ENCODE assay signal across 8 mouse cellular contexts in genomic region chr13:63431030-63431856, GRCm38 (mm10).
DNase-seq lines count a peak whose midpoint lies in the region; ATAC-seq lines count a peak whose summit lies in the region.

No protein-coding gene starts in this region.

- H3K9ac ChIP-seq in hindbrain, embryonic 12.5 days: peak overlapping the region; percentile 59

- H3K4me3 ChIP-seq in hindbrain, embryonic 12.5 days: peak overlapping the region; percentile 56

- peak; percentile 95 for DNase-seq in NIH3T3 (ENCODE audit: low read depth)
- DNase-seq in cerebellum, postnatal 10 days: peak; percentile 96 to 97
- peak; percentile 80 to 88 for DNase-seq in frontal cortex, postnatal 10 days (ENCODE audit: low spot score in 2 of 2)
- peak; percentile 87 to 92 for DNase-seq in layer of hippocampus, postnatal 14 days (ENCODE audit: low spot score in 2 of 2)
- peak; percentile 96 for DNase-seq in lung, postnatal 14 days
- DNase-seq in retina, adult 2 months (ENCODE audit: low read depth, low spot score): peak; percentile 85
- DNase-seq in thymus, postnatal 36 days: peak; percentile 96

- H3K36me3 ChIP-seq in hindbrain, embryonic 12.5 days: no peaks in the 10 kb centered on the region

- WGBS in hindbrain, embryonic 12.5 days: 1% methylated on average over 73 of the region's 82 CpGs

- ATAC-seq in hindbrain, embryonic 12.5 days (ENCODE audit: low FRiP score): peak; percentile 96

- peak overlapping the region; percentile 61 for H3K4me2 ChIP-seq in hindbrain, embryonic 12.5 days (replicated peaks)

- H3K9me3 ChIP-seq in hindbrain, embryonic 12.5 days (replicated peaks): no peaks in the 10 kb centered on the region

- no peaks in the 10 kb centered on the region for H3K27me3 ChIP-seq in hindbrain, embryonic 12.5 days

- peaks cover 2% of the 10 kb centered on the region; the same call in 1 of the 2 replicates for H3K4me1 ChIP-seq in hindbrain, embryonic 12.5 days

- peak overlapping the region; percentile 94 for H3K27ac ChIP-seq in hindbrain, embryonic 12.5 days

Comparison
In these comparisons a context has a peak if more than half of its experiments do, and no peak if none do; other contexts are left out.
1. Peak in every context shown above with its lines: DNase-seq, ATAC-seq, H3K4me3 ChIP-seq and H3K27ac ChIP-seq.